Mouse (Mus musculus) frontal cortex, postnatal 14 days (tissue): Measurements from ENCODE around the gene Reps1.

ENCODE experiments used
- DNase-seq, 2 experiments: peaks; one replicate each; pipeline ENCODE4 v3.0.0; 2022; ENCODE audit warnings: low spot score in 2 of 2

Reps1 gene

DNA sequence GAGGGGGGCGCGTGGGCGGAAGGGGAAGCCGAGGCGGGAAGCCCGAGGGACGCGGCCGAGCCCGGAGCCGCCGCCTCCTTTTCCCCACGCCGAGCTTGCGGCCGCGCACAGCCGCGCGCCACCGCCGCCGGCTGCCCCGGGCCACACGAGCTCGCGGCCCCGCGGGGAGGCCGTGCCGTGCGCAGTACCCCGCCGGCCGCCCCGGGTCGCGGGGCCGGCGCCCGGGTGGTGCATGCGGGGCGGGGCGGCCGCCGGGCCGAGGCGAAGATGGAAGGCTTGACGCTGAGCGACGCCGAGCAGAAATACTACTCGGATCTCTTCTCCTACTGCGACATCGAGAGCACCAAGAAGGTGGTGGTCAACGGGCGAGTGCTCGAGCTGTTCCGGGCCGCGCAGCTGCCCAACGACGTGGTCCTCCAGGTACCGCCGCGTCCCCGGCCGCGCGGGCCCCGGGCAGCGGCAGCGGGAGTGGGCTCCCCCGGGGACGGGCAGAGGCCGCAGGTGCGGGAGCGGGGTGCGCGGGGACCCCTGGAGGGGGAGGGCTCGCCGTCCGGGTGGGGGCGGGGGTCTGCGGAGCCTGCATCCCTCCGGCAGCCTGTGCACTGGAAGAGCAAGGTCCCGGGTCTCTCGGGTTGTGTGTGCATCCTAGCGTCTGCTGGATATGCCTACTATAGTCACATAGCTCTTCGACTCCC lies at the start of gene Reps1:
Gene Reps1 (plus strand): TSS at position 166 of the 695 bp plus-strand sequence.
- peak; percentile 13 to 19 for DNase-seq

DNA sequence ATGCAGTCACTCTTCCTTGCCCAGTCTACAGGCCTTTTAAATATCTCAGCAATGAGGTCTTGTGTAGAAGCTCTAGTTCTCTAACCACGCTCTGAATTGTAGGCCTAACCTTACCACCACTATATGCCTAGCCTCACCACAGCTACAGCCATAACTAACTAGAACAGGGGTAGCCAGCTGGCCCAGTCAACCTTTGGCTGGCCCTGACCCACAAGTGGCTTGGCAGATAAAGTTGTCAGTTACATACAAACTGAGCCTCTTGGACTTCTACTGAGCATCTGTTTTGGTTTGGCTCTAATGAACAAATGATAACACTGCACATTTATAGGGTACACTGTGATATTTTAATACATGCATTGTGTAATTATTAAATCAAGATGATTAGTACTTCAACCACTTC lies 48.9 kb upstream of the Reps1 start:
- DNase-seq: no peak

GRCm38 (mm10) chr10:18007243-18007642 lies 48.4 kb upstream of the Reps1 start:
- no peak for DNase-seq

DNA sequence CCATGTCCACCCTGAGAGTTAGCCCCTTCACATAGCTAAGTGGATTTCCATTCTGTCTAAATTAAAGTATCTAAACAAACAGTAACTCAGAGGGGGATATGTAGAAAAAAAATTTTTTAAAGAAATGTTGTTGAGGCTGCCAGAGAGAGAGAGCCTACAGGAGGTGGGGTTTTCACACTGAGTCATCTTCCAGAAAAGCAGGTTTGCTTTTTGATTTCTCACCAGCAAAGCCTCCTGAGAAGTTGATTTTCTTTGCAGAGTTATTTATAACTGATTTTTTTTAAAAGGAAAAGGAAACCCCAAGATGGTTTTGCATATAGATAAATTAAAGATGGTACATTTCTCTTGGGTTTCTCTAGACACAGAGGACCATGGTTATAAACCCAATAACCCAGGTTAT lies 47.5 kb upstream of the Reps1 start:
- DNase-seq: no peak

GRCm38 (mm10) chr10:18009744-18010143 lies 45.9 kb upstream of the Reps1 start:
- no peak for DNase-seq

- no peak for DNase-seq
Observed at GRCm38 (mm10) chr10:18011761-18012160, 43.9 kb upstream of the Reps1 start.

DNA sequence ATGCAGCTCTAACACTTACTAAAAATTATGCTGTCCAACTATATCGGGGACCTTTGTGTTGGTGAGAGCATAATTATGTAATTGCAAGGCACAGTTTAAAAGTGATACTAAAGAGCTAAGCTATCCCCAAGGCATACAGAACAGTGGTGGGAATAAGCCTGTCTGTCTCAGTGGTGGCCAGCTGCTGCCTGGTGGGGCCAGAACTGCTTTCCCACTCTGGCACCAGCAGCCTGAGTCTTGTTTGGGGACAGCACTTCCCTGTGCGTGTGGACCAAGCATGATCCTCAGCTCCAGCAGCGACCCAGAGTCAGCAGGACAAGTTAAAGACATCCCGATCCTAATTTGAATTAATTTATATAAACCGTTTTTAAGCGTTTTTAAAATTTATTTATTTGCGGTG lies 35.2 kb upstream of the Reps1 start:
- no peak for DNase-seq

GRCm38 (mm10) chr10:18020846-18021245 lies 34.8 kb upstream of the Reps1 start:
- no peak for DNase-seq

DNA sequence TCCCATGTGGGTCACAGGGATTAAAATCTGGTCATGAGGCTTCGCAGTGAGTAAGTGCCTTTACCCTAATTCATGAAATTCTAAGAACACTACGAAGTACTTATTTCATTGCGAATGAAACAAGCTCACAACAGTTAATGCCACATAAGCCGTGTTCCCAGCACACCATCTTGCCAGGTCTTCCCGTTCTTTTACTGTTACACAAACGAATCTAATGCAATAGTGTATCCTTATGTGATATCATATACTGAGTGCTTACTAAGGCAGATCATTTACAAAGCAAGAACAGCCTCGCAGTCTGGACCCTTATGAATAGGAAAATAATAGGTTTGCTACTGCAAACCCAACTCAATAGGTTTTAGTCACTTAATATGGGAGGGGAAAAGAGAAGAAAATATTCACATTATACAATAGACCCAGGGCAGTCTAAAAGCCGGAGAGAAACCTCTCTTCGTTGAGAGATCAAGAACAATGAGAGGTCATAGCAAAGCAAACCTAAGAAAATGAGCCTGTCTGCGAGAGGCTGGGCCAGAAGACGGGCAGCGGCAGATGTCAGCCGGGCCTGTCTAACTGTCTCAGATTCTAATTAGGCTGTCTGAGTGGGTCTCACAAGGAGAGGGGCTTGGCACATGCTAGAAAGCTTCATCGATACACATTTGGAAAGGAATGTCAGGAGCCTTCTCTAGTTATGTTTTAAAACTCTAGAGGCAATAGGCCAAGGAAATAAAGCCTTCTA lies 33.9 kb upstream of the Reps1 start:
- no peak for DNase-seq

GRCm38 (mm10) chr10:18022312-18022711 lies 33.3 kb upstream of the Reps1 start:
- peak; percentile 34 for DNase-seq

GRCm38 (mm10) chr10:18022741-18023347 lies 32.8 kb upstream of the Reps1 start, which contains the start of gene Abracl:
Gene Abracl, minus strand, starts transcription at chr10:18023288.
- peak; percentile 38 to 57 for DNase-seq

GRCm38 (mm10) chr10:18034408-18034807 lies 21.3 kb upstream of the Reps1 start:
- DNase-seq: no peak

DNA sequence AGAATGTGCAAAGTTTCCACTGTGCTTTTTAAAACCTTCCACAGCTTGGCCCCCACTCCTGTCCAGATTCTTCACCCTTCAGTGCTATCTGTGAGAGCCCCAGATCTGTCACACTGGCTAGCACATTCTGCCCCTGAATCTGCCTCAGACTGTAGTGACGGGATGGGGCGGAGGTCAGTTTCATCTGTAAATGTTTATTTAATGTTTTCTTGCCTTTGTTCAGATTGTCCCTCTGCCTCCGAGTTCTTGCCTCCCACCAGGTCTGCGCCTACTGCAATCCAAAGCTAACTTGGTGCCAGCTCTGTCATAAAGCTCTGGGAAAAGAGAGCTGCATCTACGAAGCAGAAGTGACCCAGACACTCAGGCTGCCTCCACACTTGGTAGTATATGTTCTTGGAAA lies 18.8 kb upstream of the Reps1 start:
- no peak for DNase-seq

GRCm38 (mm10) chr10:18046380-18046779 lies 9.3 kb upstream of the Reps1 start:
- DNase-seq: no peak

GRCm38 (mm10) chr10:18047380-18048146 lies 8.1 kb upstream of the Reps1 start:
- no peak for DNase-seq

DNA sequence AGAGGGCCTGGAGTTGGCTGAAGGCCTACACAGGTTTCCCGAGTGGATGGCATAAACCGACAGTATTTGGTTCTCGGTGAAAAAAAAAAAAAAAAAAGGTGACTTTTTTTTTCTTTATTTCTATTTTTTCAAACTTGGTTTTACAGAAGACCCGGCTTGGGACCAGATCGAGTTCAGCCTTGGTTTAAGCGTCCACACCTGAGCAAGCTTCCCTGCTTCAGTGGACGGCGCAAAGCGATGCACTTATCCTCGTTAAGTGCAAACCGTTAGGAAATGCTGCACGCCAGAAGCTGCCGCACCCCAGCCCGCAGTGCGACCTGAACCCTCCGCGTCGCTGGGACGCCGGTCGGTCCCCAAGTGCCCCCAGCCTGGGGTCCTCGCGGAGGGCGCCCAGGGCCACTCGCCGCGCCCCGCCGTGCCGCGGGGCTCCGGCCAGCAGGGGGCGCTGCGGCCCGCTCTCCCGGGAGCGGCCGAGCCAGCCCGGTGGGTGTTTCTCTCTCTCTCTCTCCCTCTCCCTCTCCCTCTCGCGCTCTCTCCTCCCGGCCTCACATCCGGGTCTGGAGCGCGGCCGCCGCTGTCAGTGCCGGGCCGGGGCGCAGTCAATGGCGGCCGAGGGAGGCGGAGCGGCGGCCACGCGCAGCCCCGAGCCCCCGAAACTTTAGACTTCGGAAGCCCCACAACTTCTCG lies 509 bp upstream of the Reps1 start:
- peak; percentile 64 to 71 for DNase-seq

- no peak for DNase-seq
Observed at GRCm38 (mm10) chr10:18056391-18056745, 707 bp downstream of the Reps1 start.

GRCm38 (mm10) chr10:18058681-18059338 lies 3.1 kb downstream of the Reps1 start:
- DNase-seq: no peak

DNA sequence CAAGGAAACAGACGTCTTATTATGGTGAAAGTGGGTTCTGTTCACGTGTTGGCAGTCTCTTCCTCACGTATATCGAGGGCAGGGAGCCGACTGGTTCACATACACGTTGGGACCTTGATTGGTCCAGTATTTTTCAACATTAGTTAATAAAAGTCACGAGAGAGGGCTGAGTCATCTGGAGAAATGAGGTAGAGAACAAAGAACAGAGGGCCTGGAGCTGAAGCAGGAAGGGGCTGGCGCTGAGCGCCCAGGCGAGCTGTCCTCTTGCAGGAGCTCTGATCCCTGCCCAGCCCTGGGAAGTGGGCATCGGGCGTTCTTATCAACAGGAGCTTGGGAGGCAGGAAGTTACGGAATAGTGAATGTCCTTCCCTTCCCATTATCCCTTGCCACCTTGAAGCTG lies 4.1 kb downstream of the Reps1 start:
- no peak for DNase-seq

GRCm38 (mm10) chr10:18060778-18061177 lies 5.1 kb downstream of the Reps1 start:
- DNase-seq: no peak

DNA sequence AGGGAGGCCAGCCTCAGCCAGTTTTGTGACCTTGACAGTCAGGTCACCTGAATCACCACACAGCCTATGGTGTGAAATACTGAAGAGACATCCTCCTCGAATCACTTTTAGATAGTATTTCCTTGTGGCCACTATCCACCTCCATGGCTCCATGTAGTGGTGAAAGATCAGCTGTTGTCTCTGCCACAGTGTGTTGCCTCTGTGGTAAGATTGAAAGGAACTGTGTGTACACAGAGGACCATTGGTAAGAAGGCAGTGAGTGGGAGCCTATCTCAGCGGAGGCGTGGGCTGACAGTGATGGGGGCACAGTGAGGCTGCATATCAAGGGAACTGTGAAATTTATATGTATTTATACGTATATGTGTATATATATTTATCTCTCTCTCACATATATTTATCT lies 5.9 kb downstream of the Reps1 start:
- DNase-seq: no peak
